In the genomic region with DNA sequence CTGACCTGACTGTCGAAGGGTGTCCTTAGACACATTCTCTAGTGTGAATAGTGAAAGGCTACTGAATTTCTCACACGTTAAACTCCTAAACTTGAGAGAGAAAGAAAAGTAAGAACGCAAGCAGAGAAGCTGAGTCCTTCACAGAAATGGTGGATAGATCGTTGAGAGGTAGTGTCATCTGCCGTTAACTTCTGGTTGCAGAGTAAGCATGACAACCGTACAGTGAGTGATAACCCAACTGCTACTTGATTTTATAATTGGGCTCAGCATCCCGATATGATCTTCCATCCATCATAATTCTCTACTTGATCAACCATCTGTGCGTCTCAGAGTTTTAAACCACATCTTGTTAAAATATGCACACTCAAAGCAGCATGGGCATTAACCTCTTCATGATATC, we compare ENCODE assay signal across 25 mouse cellular contexts.
"Had no signal": no experiment of that assay in that cellular context is flagged by ENCODE, and none has a peak within 500 bp of the region (broad histone marks: within the 10 kb centered on the region; RNA-seq: fewer than 3 reads in every experiment).

No protein-coding gene starts in this region.

- ATAC-seq: hindbrain, postnatal 0 days; intestine, embryonic 16.5 days; liver, embryonic 12.5 days had no signal

- H3K27me3 ChIP-seq: heart, embryonic 13.5 days; heart, embryonic 15.5 days; hindbrain, embryonic 13.5 days; hindbrain, embryonic 15.5 days; kidney, embryonic 15.5 days; limb, embryonic 13.5 days; limb, embryonic 15.5 days; liver, embryonic 12.5 days had no signal

- H3K9me3 ChIP-seq: heart, embryonic 13.5 days; heart, embryonic 15.5 days; hindbrain, embryonic 13.5 days; hindbrain, embryonic 15.5 days; kidney, embryonic 15.5 days; limb, embryonic 13.5 days; limb, embryonic 15.5 days; liver, embryonic 12.5 days had no signal

- DNase-seq: gastrocnemius, postnatal 14 days; gastrocnemius, postnatal 36 days; heart, adult 2 months; heart, postnatal 14 days; heart, postnatal 36 days; kidney, adult 11 months; kidney, adult 2 months; kidney, adult 9 months; kidney, postnatal 14 days; kidney, postnatal 36 days; left cerebral cortex, postnatal 4 days; lung, adult 18-20 months had no signal

- H3K27ac ChIP-seq: heart, adult 2 months; heart, embryonic 13.5 days; heart, embryonic 15.5 days; hindbrain, embryonic 13.5 days; hindbrain, embryonic 15.5 days; hindbrain, postnatal 0 days; kidney, embryonic 15.5 days; kidney, postnatal 0 days; limb, embryonic 13.5 days; limb, embryonic 15.5 days; liver, embryonic 12.5 days; liver, embryonic 14.5 days had no signal

- H3K4me2 ChIP-seq: heart, embryonic 11.5 days; heart, embryonic 13.5 days; heart, embryonic 15.5 days; hindbrain, embryonic 13.5 days; hindbrain, embryonic 15.5 days; kidney, embryonic 15.5 days; limb, embryonic 13.5 days; limb, embryonic 15.5 days; liver, embryonic 12.5 days had no signal

- H3K9ac ChIP-seq: heart, embryonic 13.5 days; heart, embryonic 15.5 days; hindbrain, embryonic 13.5 days; hindbrain, embryonic 15.5 days; kidney, embryonic 15.5 days; limb, embryonic 13.5 days; limb, embryonic 15.5 days; liver, embryonic 12.5 days; liver, embryonic 14.5 days had no signal

- H3K4me3 ChIP-seq: heart, adult 2 months; heart, embryonic 13.5 days; heart, embryonic 15.5 days; hindbrain, embryonic 13.5 days; hindbrain, embryonic 15.5 days; kidney, embryonic 15.5 days; limb, embryonic 13.5 days; limb, embryonic 15.5 days; liver, embryonic 12.5 days had no signal

- H3K4me1 ChIP-seq: heart, embryonic 13.5 days; heart, embryonic 15.5 days; hindbrain, embryonic 13.5 days; hindbrain, embryonic 15.5 days; limb, embryonic 13.5 days; limb, embryonic 15.5 days; liver, embryonic 12.5 days had no signal

- H3K36me3 ChIP-seq: heart, embryonic 13.5 days; heart, embryonic 15.5 days; hindbrain, embryonic 13.5 days; hindbrain, embryonic 15.5 days; kidney, embryonic 15.5 days; limb, embryonic 13.5 days; limb, embryonic 15.5 days; liver, embryonic 12.5 days had no signal
